Mouse (Mus musculus): ENCODE results near the gene Irak1. TPM values are rescaled to one million over a fixed set of nuclear protein-coding genes. Genes with fewer than 3 reads are reported as not detected.
A peak's percentile ranks its signal among the peaks of the same experiment; 100 is the strongest.

Irak1 gene
- polyA plus RNA-seq, 1 experiment from 2014 or later: 53.3 TPM

DNA sequence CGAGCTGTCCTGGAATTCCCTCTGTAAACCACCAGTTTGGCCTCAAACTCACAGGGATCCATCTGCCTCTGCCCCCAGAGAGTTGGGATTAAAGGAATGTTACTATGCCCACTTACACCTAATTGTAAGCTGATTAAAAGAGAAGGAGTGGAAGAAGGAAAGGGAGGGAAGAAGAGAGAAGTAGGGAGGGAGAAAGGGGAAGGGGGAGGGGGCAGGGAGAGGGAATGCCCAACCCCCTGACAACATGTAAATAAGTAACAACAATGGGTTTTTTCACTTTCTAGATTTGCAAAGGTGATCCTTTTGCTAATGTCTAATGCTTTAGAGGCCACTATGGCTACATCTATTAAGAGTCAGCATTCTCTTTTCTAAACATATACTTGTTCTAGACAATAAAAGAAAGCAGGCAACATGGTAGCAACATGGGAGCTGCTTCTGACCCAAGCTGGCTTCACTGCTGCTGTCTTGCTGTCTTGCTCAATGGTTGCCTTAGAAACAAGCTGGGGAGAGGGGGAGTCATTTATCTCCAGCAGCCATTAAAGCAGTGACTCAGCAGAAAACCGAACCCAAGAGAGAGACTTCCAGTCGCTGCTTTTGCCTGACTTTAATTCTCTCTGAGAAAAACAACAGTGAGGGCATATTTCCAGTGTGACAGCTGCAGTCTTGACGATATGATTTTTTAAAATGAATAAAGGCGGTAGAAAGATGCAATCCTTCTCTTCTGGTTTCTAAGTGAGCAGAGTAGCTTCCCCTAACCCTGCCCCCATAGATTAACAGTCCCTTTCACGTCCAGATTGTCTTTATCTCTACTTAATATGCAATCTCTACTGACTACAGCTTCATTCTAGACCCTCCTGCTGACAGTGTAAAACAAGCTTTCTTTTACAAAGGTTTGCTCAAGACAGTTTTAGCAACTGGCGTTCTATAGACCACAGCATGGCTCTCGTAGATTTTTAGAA, 24.5 kb downstream of the Irak1 start:
- Histone ChIP-seq H3K36me3 (no peaks in the 10 kb centered on the region), H3K4me1 (replicated peaks) (0 out of 2 replicates have a peak, but pooled peaks cover 11% of the 10 kb centered on the region), H3K27me3 (ENCODE audit: insufficient read depth, poor library complexity, severe bottlenecking) (no peaks in the 10 kb centered on the region), H3K4me3 (no peak overlapping the region), H3K27ac (peak overlapping the region; percentile 80), H3K9me3 (no peaks in the 10 kb centered on the region)
- 33% methylated on average over 8 of the region's 8 CpGs for WGBS
- DNase-seq (ENCODE audit: low spot score): peak; percentile 49

DNA sequence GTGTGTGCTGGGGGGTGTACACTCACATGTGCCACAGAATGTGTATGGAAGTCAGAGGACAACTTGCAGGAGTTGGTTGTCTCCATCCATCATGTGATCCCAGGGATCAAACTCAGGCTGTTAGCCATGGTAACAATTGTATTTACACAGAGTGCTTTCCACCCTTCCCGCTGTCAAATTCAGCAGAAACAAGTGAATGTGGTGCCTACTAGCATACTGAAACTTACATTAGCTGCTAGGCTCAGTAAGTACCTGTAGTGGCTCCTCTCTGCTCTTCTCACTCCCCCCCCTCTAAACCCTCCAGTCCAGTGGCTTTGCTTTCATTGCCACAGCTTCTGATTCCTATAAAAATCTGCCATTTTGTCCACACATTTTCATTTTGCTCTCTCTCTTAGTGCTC, 45.9 kb downstream of the Irak1 start:
- H3K27ac ChIP-seq: no peak overlapping the region
- no peak for DNase-seq (ENCODE audit: low spot score)
- H3K36me3 ChIP-seq: no peaks in the 10 kb centered on the region
- WGBS: 81% methylated on average over 1 of the region's 1 CpGs
- H3K9me3 ChIP-seq: no peaks in the 10 kb centered on the region
- no peaks in the 10 kb centered on the region for H3K27me3 ChIP-seq (ENCODE audit: insufficient read depth, poor library complexity, severe bottlenecking)
- no peak overlapping the region for H3K4me3 ChIP-seq
- H3K4me1 ChIP-seq (replicated peaks): no peaks in the 10 kb centered on the region

- 94% methylated on average over 2 of the region's 2 CpGs for WGBS
Measured at GRCm38 (mm10) chrX:73976283-73976682, 47.4 kb downstream of the Irak1 start.

DNA sequence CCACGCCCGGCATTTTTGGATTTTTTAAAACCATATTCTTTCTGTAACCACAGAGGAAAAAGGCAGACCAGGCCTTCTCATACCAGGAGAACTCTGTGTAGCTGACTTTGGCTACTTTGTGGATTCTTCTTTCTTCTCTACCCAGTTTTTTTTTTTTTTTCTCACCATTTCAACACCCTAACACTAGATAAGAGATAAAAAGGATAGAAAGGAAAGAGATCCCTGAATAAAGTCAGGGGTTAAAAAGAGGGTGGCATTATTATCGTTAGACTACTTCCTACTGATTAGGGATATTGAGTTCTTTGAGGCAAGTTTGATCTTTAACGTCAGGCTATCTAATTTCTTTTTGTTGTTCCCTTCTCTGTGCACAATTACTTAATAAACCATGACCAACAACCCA, 50.9 kb downstream of the Irak1 start:
- 77% methylated on average over 4 of the region's 4 CpGs for WGBS
- no peak for DNase-seq (ENCODE audit: low spot score)
- Histone ChIP-seq H3K9me3 (no peaks in the 10 kb centered on the region), H3K4me1 (replicated peaks) (0 out of 2 replicates have a peak, but pooled peaks cover 5% of the 10 kb centered on the region), H3K36me3 (no peaks in the 10 kb centered on the region), H3K27me3 (ENCODE audit: insufficient read depth, poor library complexity, severe bottlenecking) (no peaks in the 10 kb centered on the region), H3K4me3 (no peak overlapping the region), H3K27ac (no peak overlapping the region)

More at GRCm38 (mm10) chrX:73976283-73976682, 47.4 kb downstream of the Irak1 start:
- Histone ChIP-seq H3K4me1 (replicated peaks) (no peaks in the 10 kb centered on the region), H3K4me3 (no peak overlapping the region), H3K9me3 (no peaks in the 10 kb centered on the region), H3K27ac (no peak overlapping the region), H3K27me3 (ENCODE audit: insufficient read depth, poor library complexity, severe bottlenecking) (no peaks in the 10 kb centered on the region), H3K36me3 (no peaks in the 10 kb centered on the region)
- no peak for DNase-seq (ENCODE audit: low spot score)

DNA sequence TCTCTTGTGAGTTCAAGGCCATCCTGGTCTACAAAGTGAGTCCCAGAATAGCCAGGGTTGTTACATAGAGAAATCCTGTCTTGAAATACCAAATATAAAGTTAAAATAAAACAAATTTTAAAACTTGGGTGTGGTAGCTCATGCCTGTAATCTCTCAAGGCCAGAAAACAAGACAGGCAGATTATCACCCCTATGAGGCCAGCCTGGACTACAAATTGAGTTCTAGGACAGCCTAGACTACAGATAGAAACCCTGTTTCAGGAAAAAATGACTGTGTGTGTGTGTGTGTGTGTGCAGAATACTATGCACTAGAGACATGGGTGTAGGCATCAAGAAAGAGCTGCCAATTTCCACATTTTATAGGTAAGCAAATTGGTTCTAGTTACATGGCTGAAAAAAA, 52.9 kb downstream of the Irak1 start:
- H3K27me3 ChIP-seq (ENCODE audit: insufficient read depth, poor library complexity, severe bottlenecking): no peaks in the 10 kb centered on the region; the same call in 1 of the 2 replicates
- DNase-seq (ENCODE audit: low spot score): no peak
- H3K36me3 ChIP-seq: no peaks in the 10 kb centered on the region
- H3K4me3 ChIP-seq: no peak overlapping the region
- no peaks in the 10 kb centered on the region for H3K9me3 ChIP-seq
- H3K27ac ChIP-seq: no peak overlapping the region
- H3K4me1 ChIP-seq (replicated peaks): 0 out of 2 replicates have a peak, but pooled peaks cover 5% of the 10 kb centered on the region

DNA sequence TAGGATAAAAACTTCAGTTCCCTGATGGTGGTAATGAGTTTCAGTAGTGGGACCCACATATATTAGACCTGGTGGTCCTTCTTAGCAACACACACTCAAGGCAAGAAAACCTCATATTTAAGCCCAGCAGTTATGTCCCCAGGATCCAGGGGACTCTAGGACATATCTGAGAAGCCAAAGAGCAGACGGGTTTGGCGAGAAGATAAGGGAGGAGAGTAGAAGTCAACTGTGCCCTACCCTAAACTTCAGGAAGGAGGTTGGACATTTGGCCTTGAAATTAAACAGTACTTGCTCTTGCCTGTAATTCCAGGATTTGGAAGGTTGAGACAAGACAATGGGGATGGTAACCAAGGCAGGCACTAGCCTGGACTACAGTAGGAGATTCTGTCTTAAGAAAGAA, 54.0 kb downstream of the Irak1 start:
- Histone ChIP-seq H3K27ac (no peak overlapping the region), H3K4me3 (no peak overlapping the region), H3K27me3 (ENCODE audit: insufficient read depth, poor library complexity, severe bottlenecking) (no peaks in the 10 kb centered on the region; the same call in 1 of the 2 replicates), H3K36me3 (peaks cover under 1% of the 10 kb centered on the region; the same call in 1 of the 2 replicates), H3K4me1 (replicated peaks) (peaks cover 7% of the 10 kb centered on the region), H3K9me3 (no peaks in the 10 kb centered on the region)
- 87% methylated on average over 2 of the region's 2 CpGs for WGBS
- no peak for DNase-seq (ENCODE audit: low spot score)

DNA sequence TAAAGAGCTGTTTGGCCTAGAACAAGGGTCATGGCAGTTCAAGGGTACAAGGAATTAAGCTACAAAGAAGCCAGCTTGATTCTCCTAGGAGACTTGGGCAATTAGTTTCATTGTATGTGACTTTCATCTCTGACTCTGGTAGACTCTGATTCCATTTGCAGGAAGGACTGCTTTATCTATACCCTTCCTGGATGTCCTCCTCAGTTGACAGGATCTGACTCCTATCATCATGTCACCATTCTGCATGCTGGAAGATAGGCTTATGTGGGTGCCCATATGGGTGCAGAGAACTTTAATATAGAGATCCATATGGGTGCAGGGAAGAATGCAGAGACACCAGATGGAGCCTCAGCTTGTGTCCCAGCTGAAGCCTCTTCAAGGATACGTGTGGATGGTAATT, 54.6 kb downstream of the Irak1 start:
- peaks cover 6% of the 10 kb centered on the region for H3K36me3 ChIP-seq
- H3K27ac ChIP-seq: no peak overlapping the region
- no peak for DNase-seq (ENCODE audit: low spot score)
- 76% methylated on average over 1 of the region's 1 CpGs for WGBS
- no peaks in the 10 kb centered on the region; the same call in 1 of the 2 replicates for H3K27me3 ChIP-seq (ENCODE audit: insufficient read depth, poor library complexity, severe bottlenecking)
- no peak overlapping the region for H3K4me3 ChIP-seq
- H3K4me1 ChIP-seq (replicated peaks): peaks cover 12% of the 10 kb centered on the region
- no peaks in the 10 kb centered on the region for H3K9me3 ChIP-seq

DNA sequence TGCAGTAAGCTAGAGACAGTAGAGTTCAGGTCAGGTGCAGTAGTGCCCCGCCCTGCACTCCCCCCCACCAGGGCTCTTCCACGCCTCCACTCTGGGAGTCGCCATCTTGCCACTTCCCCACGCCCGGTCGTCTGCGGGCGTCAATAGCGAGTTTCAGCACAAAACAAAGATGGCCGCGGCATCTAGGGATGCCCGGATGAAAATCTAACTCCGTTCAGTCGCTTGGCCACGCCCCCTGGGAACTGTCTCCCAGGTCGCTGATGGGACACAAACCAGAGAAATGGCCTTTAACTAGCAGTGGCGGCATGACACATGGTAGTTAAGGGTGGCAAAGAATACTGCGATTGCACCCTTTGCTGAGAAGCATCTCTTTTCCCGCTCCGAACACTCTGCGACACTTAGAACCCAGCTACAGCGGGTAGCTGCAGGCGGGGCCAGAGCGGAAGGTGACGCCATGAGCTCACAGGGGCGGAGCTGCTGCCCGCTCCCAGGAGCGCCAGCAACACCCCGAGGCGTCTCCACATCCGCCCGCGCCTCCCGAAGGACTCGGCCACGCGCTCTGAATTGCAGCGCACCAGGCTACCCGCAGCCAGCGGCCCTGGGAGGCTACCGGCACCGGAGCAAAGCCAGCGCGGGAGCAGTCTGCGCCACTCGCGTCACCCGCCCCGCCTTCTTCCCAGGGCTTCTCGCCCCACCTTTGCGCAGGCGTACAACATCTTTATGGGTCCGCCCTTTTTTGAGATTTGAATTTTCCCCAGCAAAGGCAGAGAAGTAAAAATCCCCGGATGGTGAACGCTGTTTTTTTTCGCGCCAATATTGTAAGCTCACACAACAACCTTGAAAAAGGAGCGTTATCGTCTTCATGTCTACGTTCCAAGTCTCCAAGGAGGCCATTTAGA, 56.3 kb downstream of the Irak1 start:
- no peaks in the 10 kb centered on the region for H3K9me3 ChIP-seq
- H3K36me3 ChIP-seq: peaks cover 22% of the 10 kb centered on the region
- H3K4me3 ChIP-seq: peak overlapping the region; percentile 74
- peak overlapping the region; percentile 98 for H3K27ac ChIP-seq
- H3K4me1 ChIP-seq (replicated peaks): peaks cover 28% of the 10 kb centered on the region
- DNase-seq (ENCODE audit: low spot score): peak; percentile 88
- 13% methylated on average over 60 of the region's 60 CpGs for WGBS
- H3K27me3 ChIP-seq (ENCODE audit: insufficient read depth, poor library complexity, severe bottlenecking): no peaks in the 10 kb centered on the region; the same call in 1 of the 2 replicates

DNA sequence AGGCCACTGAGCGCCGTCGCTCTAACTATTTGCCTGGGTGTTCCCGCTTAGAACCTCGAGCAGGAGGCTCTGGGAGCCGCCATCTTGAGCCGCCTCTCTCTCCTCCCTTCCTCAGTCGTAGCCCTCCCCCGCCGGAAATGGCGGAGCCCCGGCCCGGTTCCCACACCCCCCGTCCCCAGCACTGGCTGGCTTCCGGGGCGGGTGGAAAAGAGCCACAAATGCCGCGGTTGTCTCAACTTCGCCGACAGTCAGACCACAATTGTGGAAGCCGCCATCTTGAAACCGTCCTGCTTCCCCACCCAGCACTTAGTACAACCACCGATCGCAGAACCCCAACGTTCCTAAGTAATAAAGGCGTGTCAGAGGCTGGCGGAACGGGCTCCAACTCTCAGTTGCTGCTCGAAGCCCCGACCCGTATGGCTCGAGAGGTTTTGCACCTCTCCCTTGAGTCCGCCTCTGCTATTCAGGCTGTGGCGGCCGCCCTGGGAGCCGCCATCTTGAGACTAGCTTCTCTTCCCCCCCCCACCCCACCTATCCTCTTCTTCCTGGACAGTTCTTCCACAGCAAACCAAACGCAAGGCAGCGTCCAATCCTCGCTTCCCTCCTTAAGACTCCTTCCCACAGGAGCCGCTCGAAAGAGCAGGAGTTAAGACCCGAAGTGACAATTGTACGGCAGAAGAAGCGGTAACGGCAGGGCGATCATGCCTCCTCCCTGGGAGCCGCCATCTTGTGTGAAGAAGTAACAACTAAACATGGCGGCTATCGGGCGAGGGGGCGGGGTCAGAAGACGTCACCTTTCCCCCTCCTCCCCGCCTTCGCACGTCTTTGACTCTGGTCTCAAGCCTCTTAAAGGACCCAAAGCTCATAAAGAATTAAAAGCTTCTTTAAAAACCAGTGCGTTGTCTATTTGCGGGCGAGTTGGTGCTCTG, 57.2 kb downstream of the Irak1 start, which contains the start of gene Hcfc1:
TSS of gene Hcfc1 (minus strand) at position 110 of the 929 bp plus-strand sequence.
- Histone ChIP-seq H3K9me3 (no peaks in the 10 kb centered on the region), H3K27ac (peak within 1 kb of the TSS; percentile 98), H3K4me1 (replicated peaks) (peaks cover 28% of the 10 kb centered on the region), H3K27me3 (ENCODE audit: insufficient read depth, poor library complexity, severe bottlenecking) (no peaks in the 10 kb centered on the region; the same call in 1 of the 2 replicates), H3K36me3 (peaks cover 31% of the 10 kb centered on the region), H3K4me3 (peak within 1 kb of the TSS; percentile 74)
- peak; percentile 85 for DNase-seq (ENCODE audit: low spot score)
- 15% methylated on average over 58 of the region's 58 CpGs for WGBS

DNA sequence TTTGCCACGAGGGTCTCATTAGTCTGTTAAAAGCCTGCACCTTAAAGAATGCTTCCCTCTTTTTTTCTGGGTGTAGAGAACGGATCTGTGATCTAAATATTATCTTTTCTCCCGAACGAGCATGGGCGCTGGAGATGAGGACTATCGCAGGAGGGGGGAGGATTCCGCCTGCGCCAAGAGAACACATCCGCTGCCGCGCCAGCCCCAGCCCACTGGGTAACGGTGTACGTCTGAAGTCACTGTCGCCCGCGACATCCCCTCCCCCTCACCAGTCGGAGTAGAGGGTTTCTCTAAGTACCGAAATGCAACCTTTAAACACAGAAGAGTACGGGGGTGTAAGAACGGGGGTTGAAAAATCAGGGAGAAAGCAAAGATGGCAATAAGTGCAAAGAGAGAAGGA, 58.4 kb downstream of the Irak1 start:
- 15% methylated on average over 20 of the region's 20 CpGs for WGBS
- DNase-seq (ENCODE audit: low spot score): no peak
- peaks cover 43% of the 10 kb centered on the region for H3K36me3 ChIP-seq
- H3K4me3 ChIP-seq: peak overlapping the region; percentile 74
- H3K4me1 ChIP-seq (replicated peaks): peaks cover 28% of the 10 kb centered on the region
- peak overlapping the region; percentile 98 for H3K27ac ChIP-seq
- H3K9me3 ChIP-seq: no peaks in the 10 kb centered on the region
- H3K27me3 ChIP-seq (ENCODE audit: insufficient read depth, poor library complexity, severe bottlenecking): no peaks in the 10 kb centered on the region; the same call in 1 of the 2 replicates

DNA sequence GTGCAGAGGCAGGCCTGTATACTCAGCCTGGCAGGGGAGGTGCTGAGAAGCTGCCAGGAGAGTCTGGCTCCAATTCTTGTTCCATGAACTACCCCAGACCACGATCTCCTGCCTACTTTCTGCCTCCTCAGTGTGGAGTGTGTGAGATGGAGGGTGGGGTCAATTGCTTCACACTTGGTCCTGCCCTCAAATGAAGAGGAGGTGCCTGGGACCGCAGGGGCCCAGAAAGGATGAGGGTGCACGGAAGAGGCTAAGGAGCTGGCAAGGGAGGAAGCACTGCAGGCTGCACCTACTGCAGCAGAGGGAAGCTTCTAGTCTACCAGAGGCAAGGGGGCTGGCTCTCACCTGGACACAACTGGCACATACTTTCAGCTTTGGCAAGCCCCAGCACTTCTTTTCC, 59.4 kb downstream of the Irak1 start:
- Histone ChIP-seq H3K4me3 (peak overlapping the region; percentile 74), H3K27ac (peak overlapping the region; percentile 98), H3K36me3 (peaks cover 53% of the 10 kb centered on the region), H3K9me3 (no peaks in the 10 kb centered on the region), H3K27me3 (ENCODE audit: insufficient read depth, poor library complexity, severe bottlenecking) (no peaks in the 10 kb centered on the region; the same call in 1 of the 2 replicates), H3K4me1 (replicated peaks) (peaks cover 28% of the 10 kb centered on the region)
- WGBS: 49% methylated on average over 3 of the region's 3 CpGs
- DNase-seq (ENCODE audit: low spot score): no peak

Measured in hindbrain, embryonic 10.5 days (tissue).